Mouse (Mus musculus) midbrain, embryonic 11.5 days (tissue): ENCODE data around the gene Tnpo3. TPM values are rescaled to one million over a fixed set of nuclear protein-coding genes. Genes with fewer than 3 reads are reported as not detected.
"Not testable (repeated sequence)": the region's sequence is repeated elsewhere in the genome, so short reads cannot be mapped to it uniquely, and the experiment has no call there.

Experiments
- ATAC-seq: fragments of 200-750 bp; cut with Nextera tagmentation; 2 replicates; pipeline ENCODE4 v1.8.0; 2017; ENCODE audit warnings: moderate TSS enrichment, moderate library complexity; ENCODE audit not compliant: low FRiP score
- DNase-seq: peaks from one replicate; pipeline ENCODE4 v3.0.0; 2015; ENCODE audit warnings: low spot score; ENCODE audit errors: missing footprints
- H3K27ac ChIP-seq: fragments of 300-500 bp; sonication (generic); 2 replicates; pipeline ENCODE4 v1.5.1; 2014; ENCODE audit warnings: low read depth, low read length
- H3K27me3 ChIP-seq: fragments of 300-500 bp; sonication (generic); 2 replicates; pipeline ENCODE4 v1.6.1; 2014; ENCODE audit warnings: mild to moderate bottlenecking, low read length, moderate library complexity, mixed read lengths; ENCODE audit not compliant: control insufficient read depth, insufficient read depth
- H3K36me3 ChIP-seq: fragments of 300-500 bp; sonication (generic); 2 replicates; pipeline ENCODE4 v1.6.1; 2014; ENCODE audit warnings: mild to moderate bottlenecking, low read length, moderate library complexity, mixed read lengths; ENCODE audit not compliant: control insufficient read depth, insufficient read depth
- H3K4me1 ChIP-seq: fragments of 300-500 bp; sonication (generic); 2 replicates; pipeline ENCODE4 v1.6.1; 2014; ENCODE audit warnings: low read length; ENCODE audit not compliant: control insufficient read depth, insufficient read depth
- H3K4me2 ChIP-seq: fragments of 300-500 bp; sonication (generic); 2 replicates; pipeline ENCODE4 v1.6.1; 2014; ENCODE audit warnings: mild to moderate bottlenecking, moderate library complexity
- H3K4me3 ChIP-seq: fragments of 300-500 bp; sonication (generic); 2 replicates; pipeline ENCODE4 v1.5.1; 2014; ENCODE audit warnings: low read depth, low read length
- H3K9ac ChIP-seq: fragments of 300-500 bp; sonication (generic); 2 replicates; pipeline ENCODE4 v1.6.1; 2014; ENCODE audit warnings: low read length
- H3K9me3 ChIP-seq: fragments of 300-500 bp; sonication (generic); 2 replicates; pipeline ENCODE4 v1.6.1; 2016; ENCODE audit warnings: low read length; ENCODE audit not compliant: control insufficient read depth
- WGBS: fragments of 180-500 bp; shearing (Covaris S2); extraction: QIAGEN DNeasy Blood & Tissue Kit; methylation state at CpG from one replicate; pipeline ENCODE4 v1.1.7; 2014; 5-methylcytosine and 5-hydroxymethylcytosine counted together
- polyA plus RNA-seq: library from polyadenylated mRNA; unstranded; fragments of >200 nt; fragmentation: Nextera tagmentation; extraction: Ambion mirVana; gene quantifications from 2 replicates; pipeline ENCODE4 v1.2.1, GENCODE M21; 2014

The Tnpo3 gene
- polyA plus RNA-seq, 1 experiment from 2014 or later: 120 TPM

DNA sequence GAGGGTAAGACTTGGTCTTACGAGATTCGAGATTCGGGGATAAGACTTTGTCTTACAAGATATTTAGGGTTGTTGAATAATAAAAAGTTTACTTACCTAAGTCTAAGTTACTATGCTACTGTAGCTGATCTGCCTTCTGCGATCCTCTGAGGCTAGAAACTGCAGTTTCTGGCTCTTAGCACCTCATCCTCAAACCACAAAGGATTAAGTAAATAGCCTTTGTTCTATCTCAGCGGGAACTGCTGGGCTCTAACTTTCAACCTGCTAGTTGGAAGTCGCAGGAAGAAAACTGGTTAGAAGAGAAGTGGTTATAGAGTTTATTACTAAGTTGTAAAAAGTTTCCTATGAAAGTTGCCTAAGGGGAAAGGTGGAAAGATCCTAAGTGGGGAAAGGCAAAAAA, 12.6 kb upstream of the Tnpo3 start:
- H3K9me3 ChIP-seq: no peaks in the 10 kb centered on the region
- no peaks in the 10 kb centered on the region for H3K4me1 ChIP-seq
- H3K27ac ChIP-seq: no peak overlapping the region
- DNase-seq: no peak
- no peaks in the 10 kb centered on the region for H3K36me3 ChIP-seq
- no peaks in the 10 kb centered on the region for H3K27me3 ChIP-seq
- 57% methylated on average over 6 of the region's 6 CpGs for WGBS
- ATAC-seq: no peak
- H3K9ac ChIP-seq: no peak overlapping the region
- H3K4me3 ChIP-seq: no peak overlapping the region
- no peak overlapping the region for H3K4me2 ChIP-seq

GRCm38 (mm10) chr6:29620840-29621543, 11.3 kb upstream of the Tnpo3 start:
- DNase-seq (no peak), ATAC-seq (no peak)
- Histone ChIP-seq H3K36me3 (no peaks in the 10 kb centered on the region), H3K9me3 (no peaks in the 10 kb centered on the region), H3K9ac (no peak overlapping the region), H3K4me1 (no peaks in the 10 kb centered on the region), H3K27me3 (no peaks in the 10 kb centered on the region), H3K4me2 (no peak overlapping the region), H3K27ac (no peak overlapping the region), H3K4me3 (no peak overlapping the region)
- 64% methylated on average over 17 of the region's 17 CpGs for WGBS

- H3K4me1 ChIP-seq: no peaks in the 10 kb centered on the region
- no peak overlapping the region for H3K9ac ChIP-seq
- DNase-seq (no peak), ATAC-seq (no peak)
- H3K4me2 ChIP-seq: no peak overlapping the region
- no peak overlapping the region for H3K4me3 ChIP-seq
- 60% methylated on average over 3 of the region's 3 CpGs for WGBS
- H3K36me3 ChIP-seq: no peaks in the 10 kb centered on the region
- no peaks in the 10 kb centered on the region for H3K27me3 ChIP-seq
- H3K27ac ChIP-seq: no peak overlapping the region
- no peaks in the 10 kb centered on the region for H3K9me3 ChIP-seq
Measured at GRCm38 (mm10) chr6:29620176-29620575, 10.5 kb upstream of the Tnpo3 start.

DNA sequence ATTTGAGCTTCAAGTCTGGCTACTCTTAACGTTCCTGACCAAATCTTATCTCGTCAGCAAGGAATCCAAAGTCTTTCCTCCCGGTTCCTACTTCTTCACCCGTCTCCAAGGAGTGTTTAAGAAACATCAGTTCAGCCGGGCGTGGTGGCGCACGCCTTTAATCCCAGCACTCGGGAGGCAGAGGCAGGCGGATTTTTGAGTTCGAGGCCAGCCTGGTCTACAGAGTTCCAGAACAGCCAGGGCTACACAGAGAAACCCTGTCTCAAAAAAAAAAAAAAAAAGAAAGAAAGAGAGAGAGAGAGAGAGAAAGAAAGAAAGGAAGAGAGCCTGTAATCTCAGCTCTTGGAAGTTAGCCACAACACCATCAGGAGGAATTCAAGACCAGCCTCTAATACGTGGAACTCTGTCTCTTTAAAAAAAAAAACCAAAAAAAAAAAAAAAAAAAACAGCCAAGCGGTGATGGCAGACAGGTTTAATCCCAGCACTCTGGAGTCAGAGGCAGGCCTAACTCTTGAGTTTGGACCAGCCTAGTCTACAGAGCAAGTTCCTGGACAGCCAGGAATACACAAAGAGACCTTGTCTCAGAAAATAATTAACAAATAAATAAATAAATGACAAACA, 443 bp upstream of the Tnpo3 start:
- not testable (repeated sequence) for H3K9me3 ChIP-seq, H3K9ac ChIP-seq, H3K27me3 ChIP-seq, ATAC-seq, H3K36me3 ChIP-seq, H3K27ac ChIP-seq, H3K4me1 ChIP-seq, DNase-seq
- WGBS: 39% methylated on average over 13 of the region's 13 CpGs
- Histone ChIP-seq H3K4me2 (peak overlapping the region; percentile 83), H3K4me3 (peak overlapping the region; percentile 97)

DNA sequence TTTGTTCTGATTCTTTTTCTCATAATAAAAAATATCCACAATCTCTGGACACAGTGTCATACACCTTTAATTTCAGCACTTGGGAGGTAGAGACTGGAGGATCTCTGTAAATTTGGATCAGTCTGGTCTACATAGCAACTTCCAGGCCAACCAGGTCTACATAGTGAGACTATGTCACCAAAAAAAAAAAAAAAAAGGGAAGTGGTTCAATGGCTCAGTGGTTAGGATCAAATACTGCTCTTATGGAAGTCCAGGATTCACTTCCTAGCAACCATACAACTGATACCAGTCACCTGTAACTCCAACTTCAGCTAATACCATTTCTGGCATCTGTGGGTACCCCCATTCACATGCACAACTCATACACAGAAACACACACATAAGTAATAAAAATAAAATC, 9.5 kb downstream of the Tnpo3 start:
- Histone ChIP-seq H3K4me1 (0 out of 2 replicates have a peak, but pooled peaks cover 3% of the 10 kb centered on the region), H3K4me2 (no peak overlapping the region), H3K9me3 (no peaks in the 10 kb centered on the region), H3K9ac (no peak overlapping the region), H3K36me3 (no peaks in the 10 kb centered on the region), H3K27me3 (no peaks in the 10 kb centered on the region), H3K27ac (no peak overlapping the region), H3K4me3 (no peak overlapping the region)
- ATAC-seq (no peak), DNase-seq (no peak)

GRCm38 (mm10) chr6:29595656-29596055, 14.0 kb downstream of the Tnpo3 start:
- H3K4me3 ChIP-seq: no peak overlapping the region
- H3K4me1 ChIP-seq: 0 out of 2 replicates have a peak, but pooled peaks cover 3% of the 10 kb centered on the region
- 87% methylated on average over 2 of the region's 2 CpGs for WGBS
- no peaks in the 10 kb centered on the region for H3K27me3 ChIP-seq
- H3K27ac ChIP-seq: no peak overlapping the region
- H3K4me2 ChIP-seq: no peak overlapping the region
- H3K9me3 ChIP-seq: no peaks in the 10 kb centered on the region
- H3K36me3 ChIP-seq: no peaks in the 10 kb centered on the region
- no peak overlapping the region for H3K9ac ChIP-seq
- ATAC-seq (no peak), DNase-seq (no peak)

DNA sequence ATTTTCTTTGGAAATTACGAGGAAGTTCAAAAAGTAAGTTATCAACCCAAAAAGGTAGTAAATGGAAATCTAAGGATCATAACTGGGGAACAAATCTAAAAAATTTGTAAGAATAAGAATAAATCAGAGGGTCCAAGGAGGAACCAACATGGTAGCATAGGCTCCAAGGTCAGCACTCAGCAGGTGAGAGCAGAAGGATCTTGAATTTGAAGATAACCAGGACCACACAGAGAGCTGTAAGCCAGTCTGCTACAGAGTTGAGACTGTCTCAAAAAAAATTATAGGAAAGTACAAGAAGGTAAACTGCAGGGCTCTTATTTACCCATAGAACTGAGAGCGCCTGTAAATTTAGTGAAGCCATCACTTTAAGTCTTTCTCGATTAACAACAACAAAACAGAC, 28.5 kb downstream of the Tnpo3 start:
- Histone ChIP-seq H3K4me2 (no peak overlapping the region), H3K36me3 (peaks cover 27% of the 10 kb centered on the region), H3K9me3 (no peaks in the 10 kb centered on the region), H3K9ac (no peak overlapping the region), H3K27me3 (no peaks in the 10 kb centered on the region), H3K4me1 (no peaks in the 10 kb centered on the region), H3K27ac (no peak overlapping the region), H3K4me3 (no peak overlapping the region)
- DNase-seq: no peak
- WGBS: 97% methylated on average over 3 of the region's 3 CpGs
- no peak for ATAC-seq

GRCm38 (mm10) chr6:29580770-29581169, 28.9 kb downstream of the Tnpo3 start:
- no peak overlapping the region for H3K4me2 ChIP-seq
- H3K4me3 ChIP-seq: no peak overlapping the region
- H3K9ac ChIP-seq: no peak overlapping the region
- H3K4me1 ChIP-seq: no peaks in the 10 kb centered on the region
- no peak overlapping the region for H3K27ac ChIP-seq
- peaks cover 27% of the 10 kb centered on the region for H3K36me3 ChIP-seq
- no peaks in the 10 kb centered on the region for H3K9me3 ChIP-seq
- DNase-seq (no peak), ATAC-seq (no peak)
- H3K27me3 ChIP-seq: no peaks in the 10 kb centered on the region
- WGBS: 95% methylated on average over 1 of the region's 1 CpGs

- 76% methylated on average over 3 of the region's 3 CpGs for WGBS
- H3K4me3 ChIP-seq, H3K9me3 ChIP-seq, H3K27me3 ChIP-seq, H3K4me2 ChIP-seq, DNase-seq, H3K4me1 ChIP-seq, H3K9ac ChIP-seq, ATAC-seq, H3K27ac ChIP-seq: not testable (repeated sequence)
- peaks cover 30% of the 10 kb centered on the region for H3K36me3 ChIP-seq
Measured at GRCm38 (mm10) chr6:29576388-29576787, 33.3 kb downstream of the Tnpo3 start.
